Mouse (Mus musculus): Measurements from ENCODE around the gene Trak1. TPM values are rescaled to one million over a fixed set of nuclear protein-coding genes. Genes with fewer than 3 reads are reported as not detected.

Trak1 gene
- polyA plus RNA-seq, 1 experiment from 2014 or later: 26.4 TPM

DNA sequence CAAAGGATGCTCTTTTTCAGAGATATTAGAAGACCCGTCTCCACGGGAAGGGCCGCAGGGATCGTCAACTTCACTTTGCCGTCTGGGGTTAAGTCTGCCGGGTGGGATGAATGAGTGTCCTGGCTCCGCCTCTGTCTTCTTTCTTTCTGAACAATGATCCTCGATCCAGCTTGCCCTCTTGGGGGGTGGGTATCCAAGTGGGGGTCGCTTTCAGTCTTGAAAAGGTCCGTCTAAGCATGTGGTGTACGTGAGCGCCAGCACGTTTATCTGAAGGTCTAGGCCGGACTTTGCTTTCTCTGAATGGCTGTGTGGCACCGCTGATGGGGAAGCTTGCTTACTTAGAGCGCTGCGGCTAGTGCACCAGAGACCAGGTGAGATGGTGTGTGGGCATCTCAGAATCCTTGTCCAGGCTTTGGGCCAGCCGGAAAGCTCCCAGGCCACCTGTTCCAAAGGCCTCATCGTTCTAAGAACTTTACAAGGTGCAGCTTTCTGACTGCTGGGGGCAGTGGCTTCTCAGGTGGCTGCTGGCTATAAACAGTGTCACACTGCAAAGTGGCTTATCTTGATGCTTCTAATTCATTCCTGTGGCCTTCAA is 2.8 kb downstream of the Trak1 start:
- Histone ChIP-seq H3K4me3 (ENCODE audit: low read depth, low read length) (peak overlapping the region; percentile 23), H3K4me1 (ENCODE audit: control insufficient read depth, insufficient read depth, low read length) (peaks cover 49% of the 10 kb centered on the region), H3K9ac (ENCODE audit: low read length) (peak overlapping the region; percentile 47), H3K27ac (ENCODE audit: low read depth, low read length) (0 out of 2 replicates have a peak overlapping the region, but pooled peaks have one; percentile 53), H3K27me3 (ENCODE audit: control insufficient read depth, insufficient read depth, low read length) (no peaks in the 10 kb centered on the region), H3K9me3 (ENCODE audit: control insufficient read depth, low read length) (no peaks in the 10 kb centered on the region), H3K36me3 (ENCODE audit: control insufficient read depth, insufficient read depth, low read length) (no peaks in the 10 kb centered on the region), H3K4me2 (ENCODE audit: low read depth) (peak overlapping the region; percentile 82)
- 32% methylated on average over 19 of the region's 19 CpGs for WGBS
- DNase-seq (ENCODE audit: low spot score) (peak; percentile 60), ATAC-seq (ENCODE audit: insufficient read depth, low FRiP score, low TSS enrichment) (no peak)

DNA sequence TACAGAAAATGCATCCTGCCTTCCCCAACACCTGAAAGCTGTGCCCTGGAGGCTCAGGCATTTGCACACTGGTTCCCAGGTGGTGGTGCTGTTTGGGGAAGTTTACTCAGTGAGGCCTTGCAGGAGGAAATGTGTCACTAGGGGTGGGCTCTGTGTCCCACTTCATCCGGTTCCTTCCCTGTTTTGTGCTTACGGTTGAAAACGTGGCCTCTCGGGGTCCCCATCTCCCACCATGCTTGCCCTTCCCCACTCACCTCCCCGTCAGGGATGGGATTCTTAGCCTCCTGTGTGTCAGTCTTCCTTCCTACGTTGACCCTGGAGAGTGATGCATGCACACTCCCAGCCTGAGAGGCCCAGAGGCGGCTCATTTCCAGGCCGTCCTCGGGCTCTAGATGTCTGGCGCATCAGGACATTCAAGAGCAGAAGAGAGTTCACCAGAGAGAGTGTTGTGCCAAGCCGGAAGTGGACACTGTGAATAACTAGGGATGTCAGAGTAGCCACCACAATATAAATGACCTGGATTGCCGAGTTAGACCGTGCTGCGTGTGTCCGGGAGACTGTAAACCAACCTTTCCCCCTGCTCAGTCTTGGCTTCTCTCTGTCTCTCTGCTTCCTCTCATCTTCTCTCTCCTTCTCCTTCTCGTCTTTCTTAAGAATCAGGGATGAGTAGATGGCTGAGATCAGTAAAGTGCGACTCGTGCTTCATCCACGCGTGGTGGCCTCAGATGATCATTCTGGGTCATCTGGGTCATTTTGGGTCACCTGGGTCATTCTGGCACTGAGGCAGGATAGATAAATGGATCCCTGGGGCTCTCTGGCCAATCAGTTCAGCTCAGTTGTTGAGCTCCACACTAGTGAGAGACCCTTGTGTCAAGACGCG is 4.0 kb downstream of the Trak1 start:
- H3K4me3 ChIP-seq (ENCODE audit: low read depth, low read length): no peak overlapping the region
- ATAC-seq (ENCODE audit: insufficient read depth, low FRiP score, low TSS enrichment) (no peak), DNase-seq (ENCODE audit: low spot score) (peak; percentile 9)
- whole genome bisulfite sequencing: 64% methylated on average over 22 of the region's 22 CpGs
- no peaks in the 10 kb centered on the region for H3K36me3 ChIP-seq (ENCODE audit: control insufficient read depth, insufficient read depth, low read length)
- no peaks in the 10 kb centered on the region for H3K9me3 ChIP-seq (ENCODE audit: control insufficient read depth, low read length)
- peaks cover 49% of the 10 kb centered on the region for H3K4me1 ChIP-seq (ENCODE audit: control insufficient read depth, insufficient read depth, low read length)
- no peak overlapping the region for H3K27ac ChIP-seq (ENCODE audit: low read depth, low read length)
- H3K9ac ChIP-seq (ENCODE audit: low read length): no peak overlapping the region
- H3K27me3 ChIP-seq (ENCODE audit: control insufficient read depth, insufficient read depth, low read length): no peaks in the 10 kb centered on the region
- peak overlapping the region; percentile 82; the same call in 1 of the 2 replicates for H3K4me2 ChIP-seq (ENCODE audit: low read depth)

DNA sequence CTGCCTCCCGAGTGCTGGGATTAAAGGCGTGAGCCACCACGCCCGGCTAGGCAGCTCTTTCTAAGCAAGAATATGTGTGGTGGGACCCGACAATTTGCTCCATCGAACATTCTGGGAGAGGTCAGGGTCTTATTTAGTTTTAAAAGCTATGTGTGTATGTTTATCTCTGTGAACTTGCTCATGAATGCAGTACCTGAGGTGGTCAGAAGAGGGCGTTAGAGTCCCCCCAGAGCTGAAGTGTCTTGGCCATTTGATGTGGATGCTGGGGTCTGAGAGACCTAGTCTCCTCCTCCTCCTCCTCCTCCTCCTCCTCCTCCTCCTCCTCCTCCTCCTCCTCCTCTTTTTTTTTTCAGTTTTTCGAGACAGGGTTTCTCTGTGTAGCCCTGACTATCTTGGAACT is 5.2 kb downstream of the Trak1 start:
- DNase-seq (ENCODE audit: low spot score): peak; percentile 20
- Histone ChIP-seq H3K4me2 (ENCODE audit: low read depth) (no peak overlapping the region), H3K9ac (ENCODE audit: low read length) (no peak overlapping the region), H3K27ac (ENCODE audit: low read depth, low read length) (no peak overlapping the region), H3K4me1 (ENCODE audit: control insufficient read depth, insufficient read depth, low read length) (peaks cover 46% of the 10 kb centered on the region), H3K27me3 (ENCODE audit: control insufficient read depth, insufficient read depth, low read length) (no peaks in the 10 kb centered on the region), H3K4me3 (ENCODE audit: low read depth, low read length) (no peak overlapping the region), H3K36me3 (ENCODE audit: control insufficient read depth, insufficient read depth, low read length) (no peaks in the 10 kb centered on the region), H3K9me3 (ENCODE audit: control insufficient read depth, low read length) (no peaks in the 10 kb centered on the region)
- 87% methylated on average over 7 of the region's 8 CpGs for WGBS
- no peak for ATAC-seq (ENCODE audit: insufficient read depth, low FRiP score, low TSS enrichment)

DNA sequence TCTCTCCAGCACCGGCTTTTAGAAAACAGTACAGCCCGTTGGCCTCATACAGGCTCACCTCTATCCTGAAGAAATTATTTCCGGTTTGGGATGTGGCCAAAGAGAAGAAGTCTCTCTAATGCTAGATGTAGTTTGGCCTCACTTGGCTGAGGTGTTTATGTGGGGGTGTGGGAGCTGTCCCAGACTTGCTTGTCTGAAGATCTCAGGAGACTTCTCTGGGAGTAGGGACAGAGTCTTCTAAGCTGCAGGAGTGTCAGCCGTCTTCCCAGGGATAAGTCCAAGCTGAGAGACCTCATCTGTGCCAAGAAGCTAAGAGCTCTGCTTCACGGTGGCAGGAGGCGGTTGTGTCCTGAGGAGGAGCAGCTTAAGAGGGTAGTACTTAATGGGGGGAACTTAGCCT is 5.8 kb downstream of the Trak1 start:
- WGBS: 66% methylated on average over 6 of the region's 6 CpGs
- H3K36me3 ChIP-seq (ENCODE audit: control insufficient read depth, insufficient read depth, low read length): no peaks in the 10 kb centered on the region
- no peaks in the 10 kb centered on the region for H3K9me3 ChIP-seq (ENCODE audit: control insufficient read depth, low read length)
- H3K9ac ChIP-seq (ENCODE audit: low read length): no peak overlapping the region; the same call in 1 of the 2 replicates
- ATAC-seq (ENCODE audit: insufficient read depth, low FRiP score, low TSS enrichment) (no peak), DNase-seq (ENCODE audit: low spot score) (peak; percentile 16)
- no peak overlapping the region for H3K4me3 ChIP-seq (ENCODE audit: low read depth, low read length)
- no peak overlapping the region for H3K27ac ChIP-seq (ENCODE audit: low read depth, low read length)
- no peaks in the 10 kb centered on the region for H3K27me3 ChIP-seq (ENCODE audit: control insufficient read depth, insufficient read depth, low read length)
- H3K4me2 ChIP-seq (ENCODE audit: low read depth): no peak overlapping the region
- H3K4me1 ChIP-seq (ENCODE audit: control insufficient read depth, insufficient read depth, low read length): peaks cover 46% of the 10 kb centered on the region

DNA sequence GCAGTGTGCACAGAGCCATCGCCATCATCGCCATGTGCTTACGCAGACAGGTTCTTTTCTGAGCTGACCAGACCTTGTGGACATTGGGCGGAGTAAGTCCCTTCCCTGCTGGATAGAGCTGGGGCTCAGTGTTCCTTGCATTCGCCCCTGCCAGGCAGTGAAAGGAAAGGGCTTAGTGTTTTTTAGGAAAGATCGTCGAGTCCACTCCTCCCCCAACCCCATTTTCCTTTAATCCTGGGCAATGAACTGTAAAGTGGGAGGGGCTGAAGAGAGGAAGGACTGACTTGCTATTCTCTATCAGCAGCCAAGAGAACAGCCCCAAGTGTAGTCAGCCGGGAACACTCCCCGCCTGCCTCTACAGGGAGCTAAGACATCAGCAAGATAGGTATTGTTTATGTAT is 6.4 kb downstream of the Trak1 start:
- Histone ChIP-seq H3K9me3 (ENCODE audit: control insufficient read depth, low read length) (no peaks in the 10 kb centered on the region), H3K9ac (ENCODE audit: low read length) (no peak overlapping the region; the same call in 1 of the 2 replicates), H3K4me1 (ENCODE audit: control insufficient read depth, insufficient read depth, low read length) (peaks cover 40% of the 10 kb centered on the region), H3K4me3 (ENCODE audit: low read depth, low read length) (no peak overlapping the region), H3K27ac (ENCODE audit: low read depth, low read length) (no peak overlapping the region), H3K4me2 (ENCODE audit: low read depth) (no peak overlapping the region), H3K36me3 (ENCODE audit: control insufficient read depth, insufficient read depth, low read length) (no peaks in the 10 kb centered on the region), H3K27me3 (ENCODE audit: control insufficient read depth, insufficient read depth, low read length) (no peaks in the 10 kb centered on the region)
- DNase-seq (ENCODE audit: low spot score): peak; percentile 54
- peak; percentile 36; the same call in 1 of the 2 replicates for ATAC-seq (ENCODE audit: insufficient read depth, low FRiP score, low TSS enrichment)
- 23% methylated on average over 9 of the region's 9 CpGs for WGBS

DNA sequence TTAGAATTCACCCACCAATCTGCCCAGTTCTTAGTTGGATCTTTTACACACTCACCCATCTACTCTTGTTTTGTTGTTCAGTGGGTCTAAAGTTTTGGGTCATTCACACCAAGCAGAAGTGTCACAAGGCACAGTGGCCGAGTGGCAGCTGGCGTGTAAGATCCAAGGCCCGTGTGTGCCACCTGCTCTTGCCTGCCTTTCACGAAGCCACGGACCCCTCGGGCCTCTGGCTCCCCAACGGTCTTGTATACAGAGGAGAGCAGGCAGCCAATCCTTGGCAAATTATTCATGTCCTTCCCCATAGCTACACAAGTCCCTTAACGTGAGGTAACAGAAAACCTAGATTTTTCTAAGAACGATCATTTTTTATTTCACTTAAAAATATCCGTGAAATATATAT is 7.2 kb downstream of the Trak1 start:
- H3K27ac ChIP-seq (ENCODE audit: low read depth, low read length): no peak overlapping the region
- 66% methylated on average over 10 of the region's 10 CpGs for WGBS
- H3K27me3 ChIP-seq (ENCODE audit: control insufficient read depth, insufficient read depth, low read length): no peaks in the 10 kb centered on the region
- no peaks in the 10 kb centered on the region for H3K9me3 ChIP-seq (ENCODE audit: control insufficient read depth, low read length)
- H3K36me3 ChIP-seq (ENCODE audit: control insufficient read depth, insufficient read depth, low read length): no peaks in the 10 kb centered on the region
- no peak overlapping the region for H3K4me3 ChIP-seq (ENCODE audit: low read depth, low read length)
- DNase-seq (ENCODE audit: low spot score) (peak; percentile 16), ATAC-seq (ENCODE audit: insufficient read depth, low FRiP score, low TSS enrichment) (no peak)
- no peak overlapping the region for H3K9ac ChIP-seq (ENCODE audit: low read length)
- peaks cover 38% of the 10 kb centered on the region for H3K4me1 ChIP-seq (ENCODE audit: control insufficient read depth, insufficient read depth, low read length)
- no peak overlapping the region for H3K4me2 ChIP-seq (ENCODE audit: low read depth)

DNA sequence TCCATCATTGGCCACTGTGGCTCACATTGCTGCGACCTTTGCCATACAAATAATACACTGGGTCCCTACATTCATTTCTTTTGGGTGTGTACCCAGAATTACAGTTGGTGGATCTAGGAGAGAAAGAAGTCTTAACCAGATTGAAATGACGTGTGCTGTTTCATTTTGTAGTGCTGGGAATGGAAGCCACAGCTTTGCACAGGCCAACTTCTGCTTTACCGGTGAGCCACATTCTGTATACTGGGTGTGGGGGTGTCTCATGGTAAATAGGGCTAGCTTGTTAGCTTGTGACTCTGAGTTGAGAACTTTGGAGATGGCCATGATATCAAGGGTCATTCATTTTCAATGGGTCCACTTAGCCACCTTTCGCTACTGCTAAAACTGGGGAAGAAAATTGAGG is 8.2 kb downstream of the Trak1 start:
- Histone ChIP-seq H3K27me3 (ENCODE audit: control insufficient read depth, insufficient read depth, low read length) (no peaks in the 10 kb centered on the region), H3K4me1 (ENCODE audit: control insufficient read depth, insufficient read depth, low read length) (peaks cover 35% of the 10 kb centered on the region), H3K4me2 (ENCODE audit: low read depth) (no peak overlapping the region), H3K4me3 (ENCODE audit: low read depth, low read length) (no peak overlapping the region), H3K36me3 (ENCODE audit: control insufficient read depth, insufficient read depth, low read length) (no peaks in the 10 kb centered on the region), H3K9ac (ENCODE audit: low read length) (no peak overlapping the region), H3K27ac (ENCODE audit: low read depth, low read length) (no peak overlapping the region), H3K9me3 (ENCODE audit: control insufficient read depth, low read length) (no peaks in the 10 kb centered on the region)
- no peak for DNase-seq (ENCODE audit: low spot score)
- ATAC-seq (ENCODE audit: insufficient read depth, low FRiP score, low TSS enrichment): no peak
- WGBS: 96% methylated on average over 4 of the region's 4 CpGs

DNA sequence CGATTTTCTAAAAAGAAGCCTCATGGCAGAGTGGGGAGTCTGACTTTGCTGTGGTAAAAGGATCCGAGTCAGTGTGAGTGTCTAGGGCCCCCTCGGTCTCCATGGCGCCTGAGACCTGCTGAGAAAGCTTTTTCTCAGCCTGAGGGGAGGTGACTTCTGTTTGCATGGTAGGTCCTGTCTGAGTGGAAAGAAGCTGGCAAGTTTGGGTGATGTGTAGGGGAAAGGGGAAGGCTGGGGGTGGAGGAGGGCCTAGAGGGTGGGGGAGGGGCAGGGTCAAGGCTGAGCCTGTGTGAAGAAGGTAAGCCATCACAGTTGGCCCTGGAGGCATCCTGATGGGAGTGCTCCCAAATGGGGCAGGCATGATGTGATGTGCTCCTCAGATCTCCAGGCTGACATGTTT is 12.0 kb downstream of the Trak1 start:
- Histone ChIP-seq H3K4me3 (ENCODE audit: low read depth, low read length) (no peak overlapping the region), H3K36me3 (ENCODE audit: control insufficient read depth, insufficient read depth, low read length) (no peaks in the 10 kb centered on the region), H3K9ac (ENCODE audit: low read length) (no peak overlapping the region), H3K27ac (ENCODE audit: low read depth, low read length) (no peak overlapping the region), H3K27me3 (ENCODE audit: control insufficient read depth, insufficient read depth, low read length) (no peaks in the 10 kb centered on the region), H3K4me2 (ENCODE audit: low read depth) (no peak overlapping the region), H3K9me3 (ENCODE audit: control insufficient read depth, low read length) (no peaks in the 10 kb centered on the region), H3K4me1 (ENCODE audit: control insufficient read depth, insufficient read depth, low read length) (peaks cover 35% of the 10 kb centered on the region)
- WGBS: 39% methylated on average over 4 of the region's 4 CpGs
- DNase-seq (ENCODE audit: low spot score) (no peak), ATAC-seq (ENCODE audit: insufficient read depth, low FRiP score, low TSS enrichment) (no peak)

DNA sequence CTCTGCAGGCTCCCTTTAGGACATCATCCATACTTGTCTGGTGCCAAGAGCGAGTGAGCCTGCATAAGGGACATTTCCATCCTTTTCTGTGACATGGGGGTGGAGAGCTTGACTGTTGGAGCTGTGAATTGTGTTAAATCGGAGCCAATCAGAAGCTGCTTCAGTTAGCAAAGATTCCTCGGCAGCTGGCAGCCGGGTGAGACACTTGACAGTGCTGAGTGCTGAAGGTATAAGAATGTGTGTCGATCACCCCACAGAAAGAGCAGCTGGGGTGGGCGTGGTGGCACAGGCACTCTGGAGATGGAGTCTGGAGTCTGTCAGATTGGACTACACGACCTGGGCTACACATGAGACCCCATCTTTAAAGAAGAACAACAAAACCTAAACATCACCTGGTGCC is 13.2 kb downstream of the Trak1 start:
- Histone ChIP-seq H3K4me2 (ENCODE audit: low read depth) (no peak overlapping the region), H3K4me1 (ENCODE audit: control insufficient read depth, insufficient read depth, low read length) (peaks cover 45% of the 10 kb centered on the region), H3K27ac (ENCODE audit: low read depth, low read length) (no peak overlapping the region), H3K36me3 (ENCODE audit: control insufficient read depth, insufficient read depth, low read length) (no peaks in the 10 kb centered on the region), H3K9me3 (ENCODE audit: control insufficient read depth, low read length) (no peaks in the 10 kb centered on the region), H3K27me3 (ENCODE audit: control insufficient read depth, insufficient read depth, low read length) (no peaks in the 10 kb centered on the region), H3K9ac (ENCODE audit: low read length) (no peak overlapping the region), H3K4me3 (ENCODE audit: low read depth, low read length) (no peak overlapping the region)
- 76% methylated on average over 7 of the region's 7 CpGs for WGBS
- no peak for ATAC-seq (ENCODE audit: insufficient read depth, low FRiP score, low TSS enrichment)
- no peak for DNase-seq (ENCODE audit: low spot score)

Measured in neural tube, embryonic 11.5 days (tissue).